Mouse (Mus musculus): ENCODE measurements at regions not wholly inside any gene's neighbourhood (a gene's known extent, or its start where the extent isn't known, plus 50 kb on each side); places are given as distances from the start of the nearest gene placed in this dataset.

- no peaks in the 10 kb centered on the region for H3K36me3 ChIP-seq (ENCODE audit: control insufficient read depth, insufficient read depth, low read length)
- no peak for ATAC-seq (ENCODE audit: insufficient number of reproducible peaks, insufficient read depth, low FRiP score, low read depth)
- no peaks in the 10 kb centered on the region for H3K9me3 ChIP-seq (ENCODE audit: control insufficient read depth, low read length)
- H3K27me3 ChIP-seq (ENCODE audit: control insufficient read depth, insufficient read depth, low read length), result no peaks in the 10 kb centered on the region
- H3K27ac ChIP-seq (replicated peaks in 1 of 2; ENCODE audit: control insufficient read depth in 1 of 2, insufficient read depth in 1 of 2, low read depth in 2 of 2, low read length in 2 of 2), result no peak overlapping the region
- H3K4me3 ChIP-seq (ENCODE audit: control insufficient read depth in 1 of 2, insufficient read depth in 1 of 2, low read depth in 1 of 2, low read length in 2 of 2), result no peak overlapping the region
- no peak overlapping the region for H3K9ac ChIP-seq (ENCODE audit: low read length)
- H3K4me1 ChIP-seq (ENCODE audit: control insufficient read depth in 2 of 2, insufficient read depth in 2 of 2, low read length in 2 of 2), result no peaks in the 10 kb centered on the region
- H3K4me2 ChIP-seq (ENCODE audit: low read length), result no peak overlapping the region
Observed at GRCm38 (mm10) chrX:14738999-14739398, 528.1 kb downstream of the H2al1n start.

Data from heart, embryonic 14.5 days (tissue).